Mouse (Mus musculus) E14TG2a.4 (cell line): ENCODE measurements at regions not wholly inside any gene's neighbourhood (a gene's known extent, or its start where the extent isn't known, plus 50 kb on each side); places are given as distances from the start of the nearest gene placed in this dataset.

Experiments used
- CTCF ChIP-seq: conservative IDR thresholded peaks from 2 replicates; pipeline ENCODE4 v1.5.1; 2014; ENCODE audit warnings: low read length
- NANOG ChIP-seq: IDR thresholded peaks from 2 replicates; pipeline ENCODE4 v1.6.1; 2014; ENCODE audit warnings: borderline replicate concordance, low read length, mixed read lengths

DNA sequence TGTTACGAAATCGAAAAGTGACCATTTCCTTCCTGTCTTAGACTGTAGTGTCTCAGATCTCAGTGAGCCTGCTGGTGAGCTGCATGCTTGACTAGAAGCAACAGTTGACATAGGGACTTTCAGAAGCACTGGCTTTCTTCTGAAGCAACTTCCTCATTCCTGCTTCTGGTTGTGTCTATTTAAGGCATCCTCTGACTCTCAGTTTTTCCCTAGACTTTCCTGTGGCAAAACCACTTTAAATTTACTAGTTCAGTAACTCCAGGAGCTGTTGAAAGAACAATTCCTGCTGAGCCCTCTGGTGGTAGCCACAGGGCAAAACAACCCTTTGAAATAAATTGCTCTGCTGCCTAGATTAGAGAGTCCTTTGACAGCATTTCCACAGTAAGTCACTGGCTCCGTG, 1811.9 kb upstream of the G6pd2 start:
- peak; percentile 68 for TF ChIP-seq CTCF
- no peak for TF ChIP-seq NANOG
